Mouse (Mus musculus) heart, postnatal 0 days (tissue): ENCODE data around the gene Cer1.

ENCODE experiments used
- CTCF ChIP-seq: IDR thresholded peaks from 2 replicates; pipeline ENCODE4 v1.5.1; 2016; ENCODE audit warnings: antibody characterized with exemption, control low read depth, low read depth
- EP300 ChIP-seq: IDR thresholded peaks from 2 replicates; pipeline ENCODE4 v1.6.1; 2016; ENCODE audit warnings: antibody characterized with exemption, low read depth

GRCm38 (mm10) chr4:82930079-82930478 is 45.1 kb upstream of the Cer1 start:
- TF ChIP-seq CTCF (no peak), EP300 (no peak)
